Mouse (Mus musculus) brain, embryonic 14.5 days (tissue): ENCODE measurements at regions not wholly inside any gene's neighbourhood (a gene's known extent, or its start where the extent isn't known, plus 50 kb on each side); places are given as distances from the start of the nearest gene placed in this dataset.

Source experiments
- DNase-seq: peaks from one replicate; pipeline ENCODE4 v3.0.0-alpha.2; 2011; ENCODE audit warnings: low read depth
- CTCF ChIP-seq: fragments of 200-500 bp; IDR thresholded peaks from 2 replicates; pipeline ENCODE4 v1.5.1; 2012; ENCODE audit warnings: inconsistent platforms, mild to moderate bottlenecking, moderate library complexity, borderline replicate concordance; ENCODE audit not compliant: insufficient read depth, insufficient read length; ENCODE audit errors: extremely low read depth
- POLR2A ChIP-seq: fragments of 200-500 bp; IDR thresholded peaks from 2 replicates; pipeline ENCODE4 v1.6.1; 2012; ENCODE audit warnings: mild to moderate bottlenecking, inconsistent platforms, borderline replicate concordance; ENCODE audit not compliant: poor library complexity, insufficient read depth, insufficient read length, severe bottlenecking; ENCODE audit errors: extremely low read depth

DNA sequence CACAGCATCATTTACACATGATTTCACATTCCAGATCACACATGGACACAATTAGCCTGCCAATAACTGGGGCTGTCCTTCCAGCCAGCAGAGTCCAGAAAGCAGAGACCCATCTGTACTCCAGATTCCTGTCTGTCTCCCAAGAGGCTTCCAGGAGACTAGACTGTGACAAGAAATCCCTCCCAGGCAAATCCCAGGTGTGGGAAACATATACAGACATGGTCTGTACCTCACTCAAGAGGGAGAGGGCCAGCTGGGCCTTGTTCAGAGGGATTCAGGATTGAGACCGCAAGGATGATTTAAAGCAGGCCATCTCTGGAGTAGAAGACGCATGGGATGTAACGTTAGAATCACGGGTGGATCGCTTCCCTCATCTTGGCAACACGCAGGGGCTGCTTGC lies 182.7 kb upstream of the Prr30 start:
- TF ChIP-seq CTCF, result no peak
- TF ChIP-seq POLR2A, result no peak
- no peak for DNase-seq

DNA sequence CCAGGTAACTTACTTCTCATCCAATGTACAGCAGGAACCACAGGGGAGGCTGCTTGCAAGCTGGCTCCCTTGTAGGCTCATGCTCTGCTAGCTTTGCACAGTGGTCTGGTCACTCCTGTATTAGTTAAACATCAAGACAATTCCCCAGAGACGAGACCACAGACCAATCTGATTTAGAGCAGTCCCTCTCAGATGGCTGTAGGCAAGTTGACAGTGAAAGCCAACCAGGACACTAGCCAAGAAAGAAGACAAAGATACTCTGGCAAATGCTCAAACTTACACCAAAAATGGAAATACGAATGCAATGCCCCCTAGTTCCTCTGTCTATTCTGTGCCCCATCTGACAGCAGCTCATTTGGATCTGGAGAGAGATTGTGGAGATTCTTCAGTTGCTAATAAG lies 181.8 kb upstream of the Prr30 start:
- TF ChIP-seq POLR2A (no peak), CTCF (no peak)
- DNase-seq, result peak; percentile 36

DNA sequence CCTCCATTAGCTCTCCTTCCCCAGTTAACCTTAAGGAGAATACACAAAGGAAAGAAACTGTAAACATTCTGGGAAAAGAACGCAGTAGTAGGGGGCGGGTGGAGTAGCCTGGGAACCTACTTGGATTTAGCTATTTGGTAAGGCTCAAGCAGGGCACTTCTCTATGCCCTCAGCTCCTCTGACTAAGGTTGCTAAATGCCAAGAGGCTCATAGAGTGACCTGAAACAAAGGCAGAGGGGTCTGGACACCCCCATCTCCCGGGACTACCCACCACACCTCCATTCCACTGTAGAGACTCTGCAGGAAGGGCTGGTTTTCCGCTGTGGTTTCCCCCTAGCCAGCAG lies 179.5 kb upstream of the Prr30 start:
- TF ChIP-seq CTCF (no peak), POLR2A (no peak)
- DNase-seq, result no peak

DNA sequence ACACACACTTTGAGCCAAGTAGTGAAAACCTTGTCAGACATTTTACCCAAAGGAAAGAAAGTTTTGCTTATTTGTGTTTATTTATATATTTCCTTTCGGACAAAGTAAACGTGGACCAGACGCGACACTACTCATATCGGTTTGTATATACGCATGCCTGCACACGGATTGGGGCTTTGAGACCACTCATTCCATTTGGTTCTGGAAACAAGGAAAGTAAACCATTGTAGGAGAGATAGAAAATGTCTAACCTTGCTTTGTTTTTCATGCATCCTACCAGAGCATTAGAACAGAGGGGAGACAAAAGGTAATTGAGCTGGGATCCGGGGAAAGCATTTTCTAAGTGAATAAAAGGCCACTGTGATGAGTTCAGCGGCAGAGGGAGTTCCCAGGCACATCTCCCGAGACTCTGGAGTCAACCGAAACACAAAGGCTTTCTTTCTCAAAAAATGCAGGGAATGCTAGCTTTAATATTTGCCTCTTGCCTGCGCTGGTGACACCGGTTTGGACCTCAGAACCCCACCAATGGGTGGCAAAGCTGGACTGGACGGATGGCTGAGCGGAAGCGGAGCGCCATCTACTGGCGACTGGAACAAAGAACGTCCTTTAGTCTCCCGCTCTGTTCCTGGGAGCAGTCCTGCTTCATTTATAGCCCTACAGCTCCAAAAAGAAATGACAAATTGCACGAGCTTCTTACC lies 179.0 kb upstream of the Prr30 start:
- peak; percentile 94 for DNase-seq
- no peak for TF ChIP-seq POLR2A
- peak; percentile 98 for TF ChIP-seq CTCF

DNA sequence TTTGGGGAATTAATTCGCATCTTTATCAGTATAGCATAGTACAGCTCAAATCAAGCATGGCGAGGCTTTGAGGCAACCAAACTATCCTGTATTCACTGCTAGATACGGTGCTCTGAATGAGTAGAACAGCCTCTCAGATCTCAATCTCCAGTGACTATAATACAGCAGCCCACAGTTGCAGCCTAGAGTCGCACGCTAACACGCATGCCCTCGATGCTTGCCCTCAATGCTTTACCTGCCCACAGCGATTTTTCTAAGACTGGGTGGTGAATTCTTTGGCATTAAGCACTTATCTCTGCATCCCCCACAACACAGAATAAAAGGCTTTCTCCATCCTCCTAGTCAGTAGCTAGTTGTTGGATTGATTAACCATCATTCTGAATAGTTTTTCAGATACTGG lies 178.4 kb upstream of the Prr30 start:
- TF ChIP-seq CTCF (no peak), POLR2A (no peak)
- DNase-seq, result peak; percentile 57

DNA sequence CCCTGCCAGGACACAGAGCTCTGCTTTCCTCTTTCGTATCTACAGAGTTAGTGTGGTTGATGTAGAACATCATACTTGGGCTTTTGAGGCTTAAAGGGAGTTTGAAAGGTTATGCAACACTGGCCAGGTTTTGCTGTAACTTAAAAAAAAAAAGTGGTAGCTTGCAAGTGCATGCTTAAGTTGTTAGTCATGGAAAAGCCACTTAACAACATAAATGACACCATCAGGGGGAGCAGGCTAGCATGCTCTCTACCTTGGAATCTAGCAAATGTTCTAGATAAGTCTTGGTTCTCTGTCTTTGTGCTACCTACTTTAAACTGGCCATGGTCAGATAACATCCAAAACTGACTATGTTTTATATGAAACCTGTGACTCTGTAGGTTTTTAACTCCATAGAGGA lies 176.6 kb upstream of the Prr30 start:
- TF ChIP-seq CTCF (no peak), POLR2A (no peak)
- DNase-seq, result no peak

DNA sequence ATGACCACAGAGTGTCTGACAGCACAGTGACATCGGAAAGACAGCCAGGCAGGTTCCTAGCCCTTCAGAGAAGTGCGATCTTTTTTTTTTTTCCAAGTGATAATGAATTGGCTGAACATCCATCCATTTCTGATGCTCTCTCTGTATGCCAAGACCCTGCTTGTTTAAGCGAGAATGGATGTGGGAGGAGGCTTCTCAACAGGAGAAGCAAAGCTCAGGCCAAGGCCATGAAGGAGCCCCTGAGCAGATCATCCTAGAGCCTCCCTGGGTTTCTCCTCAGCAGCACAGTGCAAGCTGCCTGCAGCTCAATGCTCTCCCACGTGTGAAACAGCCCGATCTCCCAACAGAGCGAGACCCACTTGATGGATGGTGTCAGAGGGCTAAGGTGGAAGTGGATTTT lies 175.7 kb upstream of the Prr30 start:
- TF ChIP-seq CTCF (no peak), POLR2A (no peak)
- DNase-seq, result peak; percentile 52

DNA sequence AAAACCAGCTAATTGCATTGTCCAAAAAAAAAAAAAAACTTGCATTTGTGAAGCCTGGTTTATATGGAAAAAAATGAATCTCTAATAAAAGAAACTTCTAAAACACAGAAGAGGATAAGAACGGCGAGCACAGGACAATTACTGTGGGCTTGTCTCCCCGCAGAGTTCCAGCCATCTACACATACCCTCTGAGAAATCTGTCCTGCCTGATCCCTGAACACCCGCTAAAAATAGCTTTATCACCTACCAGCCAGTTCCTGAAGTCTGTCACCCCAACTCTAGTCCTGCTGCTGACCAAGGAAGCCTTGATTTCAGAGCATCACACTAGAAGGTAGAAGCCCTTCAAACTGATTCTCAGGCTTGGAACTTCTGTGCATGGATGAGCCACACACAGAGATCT lies 173.7 kb upstream of the Prr30 start:
- DNase-seq, result no peak
- no peak for TF ChIP-seq CTCF

DNA sequence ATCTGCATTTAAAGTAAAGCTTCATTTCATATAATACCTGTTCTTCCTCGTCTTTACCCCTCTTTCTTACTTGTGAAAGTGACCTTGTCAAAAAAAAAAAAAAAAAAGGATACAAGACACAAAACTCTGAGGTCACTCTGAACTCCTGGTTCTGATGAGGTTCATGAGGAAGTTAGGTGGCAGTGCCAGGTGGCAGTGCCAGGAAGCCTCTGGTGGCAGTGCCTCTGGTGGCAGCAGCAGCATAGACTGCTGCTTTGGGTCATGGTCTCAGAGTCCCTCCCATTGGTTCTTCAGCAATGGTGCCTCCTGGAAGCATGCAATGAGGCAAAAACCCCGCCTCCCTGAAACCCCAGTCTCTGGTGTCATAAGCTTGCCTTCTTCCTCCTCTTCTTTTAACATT lies 159.7 kb upstream of the Prr30 start:
- no peak for TF ChIP-seq CTCF
- no peak for TF ChIP-seq POLR2A
- no peak for DNase-seq

DNA sequence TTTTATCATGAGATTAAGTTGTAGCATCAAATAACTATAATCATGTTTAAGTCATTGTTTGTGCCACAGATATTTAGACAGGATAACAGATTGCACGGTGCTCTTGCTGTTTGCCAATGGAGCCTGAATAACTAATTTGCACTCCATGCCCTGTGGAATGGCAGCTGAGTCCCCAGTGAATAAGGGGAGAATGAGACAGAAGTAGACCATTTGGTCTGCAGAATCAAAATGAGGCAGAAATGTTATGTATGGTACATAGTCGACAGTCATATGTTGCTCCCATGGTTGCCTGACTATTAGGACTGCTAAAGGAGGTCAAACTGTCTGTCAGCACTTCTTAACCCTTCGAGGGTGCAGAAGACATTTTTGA lies 152.9 kb upstream of the Prr30 start:
- TF ChIP-seq CTCF, result no peak
- no peak for TF ChIP-seq POLR2A
- DNase-seq, result peak; percentile 88

DNA sequence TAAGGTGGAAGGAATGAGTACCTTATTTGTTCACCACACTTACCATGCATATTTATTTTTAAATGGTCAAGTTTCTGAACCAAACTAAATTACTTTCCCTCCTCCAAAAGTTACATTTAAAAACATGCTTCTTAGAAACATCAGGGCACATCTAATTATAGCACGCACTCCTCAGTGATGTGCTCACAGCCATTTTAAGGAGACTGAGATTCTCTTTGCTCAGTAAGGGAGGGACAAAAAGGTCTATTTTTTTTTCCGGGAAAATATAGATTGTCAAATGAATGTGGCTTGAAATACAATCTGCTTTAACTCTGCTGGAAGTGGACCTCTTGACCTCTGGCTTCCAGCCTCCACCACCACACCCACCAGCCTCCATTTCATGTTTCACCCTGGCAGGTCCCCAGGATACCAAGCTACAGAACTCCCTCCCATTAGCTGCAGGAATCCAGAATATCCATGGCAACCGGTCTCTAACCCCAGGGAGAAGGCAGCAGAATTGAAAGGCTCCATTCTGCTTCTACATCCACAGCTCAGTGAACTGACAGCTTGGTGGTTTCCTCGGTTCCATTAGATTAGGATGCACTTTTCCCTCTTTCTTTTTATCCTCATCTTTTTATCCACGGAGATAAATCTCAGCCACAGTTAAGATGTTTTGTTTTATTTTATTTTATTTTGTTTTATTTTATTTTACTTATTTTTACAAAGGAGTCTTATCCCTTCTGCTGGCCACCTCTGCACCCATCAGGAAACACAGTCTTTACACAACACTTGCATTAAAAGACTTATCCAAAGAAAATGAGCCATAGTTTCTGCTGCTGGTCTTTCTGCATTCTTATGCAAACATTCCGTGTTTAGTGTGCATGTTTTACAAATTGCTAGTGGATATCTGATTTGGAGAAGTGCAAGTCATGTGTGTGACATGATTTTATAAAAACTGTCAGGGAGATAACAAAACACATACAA lies 152.2 kb upstream of the Prr30 start:
- no peak for TF ChIP-seq POLR2A
- TF ChIP-seq CTCF, result no peak
- DNase-seq, result peak; percentile 97

DNA sequence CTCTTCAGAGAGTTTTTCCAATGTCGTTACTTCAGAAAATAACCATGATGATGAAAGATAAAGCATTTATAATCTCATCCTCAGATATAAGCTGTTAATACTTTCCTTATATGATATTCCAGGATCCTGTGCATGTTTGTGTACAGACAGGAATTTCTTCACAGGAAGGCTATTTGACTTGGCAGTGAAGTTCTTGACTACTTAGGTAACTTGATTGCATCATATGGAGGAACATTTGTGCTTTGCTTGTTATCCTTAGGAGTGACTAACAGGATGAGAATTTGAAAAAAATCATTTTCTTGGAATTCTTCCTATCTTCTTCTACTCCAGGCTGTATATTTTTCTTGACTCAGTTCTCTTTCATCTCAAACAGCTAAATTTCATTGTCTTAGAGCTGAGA lies 140.2 kb upstream of the Prr30 start:
- DNase-seq, result no peak
- no peak for TF ChIP-seq CTCF

DNA sequence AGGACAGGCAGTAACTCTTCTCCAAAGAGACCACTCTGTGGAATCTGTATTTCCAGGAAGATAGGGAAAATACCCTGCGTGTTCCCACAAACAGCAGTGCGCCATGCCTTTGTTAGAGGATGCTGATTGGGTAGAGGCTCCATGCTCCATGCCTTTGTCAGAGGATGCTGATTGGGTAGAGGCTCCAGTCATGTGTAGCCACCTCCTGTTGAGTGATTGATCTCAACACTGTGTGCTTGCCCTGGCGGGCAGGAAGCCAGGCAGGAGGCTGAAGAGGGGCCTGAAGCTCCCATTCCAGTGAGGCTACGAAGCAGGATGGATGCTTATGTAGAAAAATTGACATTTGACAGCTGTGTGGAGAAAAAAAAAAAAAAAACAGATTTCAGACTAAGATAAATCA lies 131.9 kb upstream of the Prr30 start:
- TF ChIP-seq POLR2A (no peak), CTCF (no peak)
- peak; percentile 79 for DNase-seq
